Mouse (Mus musculus) hindlimb bud, embryonic 11.5 days (tissue): Measurements from ENCODE around the gene Fnbp1.

ENCODE experiments used
- DNase-seq: peaks from one replicate; pipeline ENCODE4 v3.0.0-alpha.2; 2012; ENCODE audit warnings: low read depth, low spot score; ENCODE audit errors: extremely low spot score

Fnbp1 gene

DNA sequence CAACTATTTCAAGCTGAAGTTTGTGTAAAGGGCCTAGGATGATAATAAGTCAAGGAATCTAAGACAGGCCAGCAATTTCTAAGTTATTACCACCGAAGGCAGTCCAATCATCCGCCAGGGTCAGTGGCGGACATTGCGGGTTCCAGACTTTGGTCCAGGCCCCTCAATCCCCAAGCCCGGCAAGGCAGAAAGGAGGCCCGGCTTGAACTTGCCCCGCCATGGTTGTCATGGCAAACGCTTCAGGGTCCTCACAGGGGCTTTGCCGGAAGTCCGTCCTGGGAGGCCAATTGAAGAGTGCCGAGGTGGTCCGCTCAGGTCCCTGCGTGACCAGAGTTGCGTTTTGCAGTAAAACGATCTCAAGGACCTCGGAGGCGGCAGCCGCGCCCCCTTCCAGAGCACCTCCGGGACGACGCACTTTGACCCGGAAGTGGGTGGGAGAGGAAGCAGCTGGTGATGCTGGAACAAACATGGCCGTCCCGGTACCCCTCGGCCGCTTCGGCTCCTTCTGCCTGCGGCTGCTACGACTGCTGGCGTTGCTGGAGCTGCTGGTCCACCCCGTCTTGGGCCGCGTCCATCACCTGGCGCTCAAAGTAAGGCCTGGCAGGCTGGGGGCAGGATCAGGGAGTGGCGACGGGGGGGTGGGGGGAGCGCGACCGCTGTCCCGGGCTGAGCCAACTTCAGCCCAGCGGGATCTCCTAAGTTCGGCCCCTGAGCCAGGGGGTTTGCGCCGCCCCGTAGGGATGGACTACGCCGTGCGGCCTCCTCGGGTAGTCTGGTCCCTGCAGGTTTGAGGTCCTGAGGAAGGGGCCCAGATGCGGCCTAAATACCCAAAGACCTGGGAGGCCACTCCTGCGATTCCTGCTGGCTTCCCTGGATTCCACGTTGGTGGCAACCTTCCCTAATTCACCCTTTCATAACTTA lies 10.3 kb upstream of the Fnbp1 start, which contains the start of gene Gpr107:
Gene Gpr107, plus strand, starts transcription at position 425 of the 921 bp plus-strand sequence.
- peak; percentile 70 for DNase-seq

DNA sequence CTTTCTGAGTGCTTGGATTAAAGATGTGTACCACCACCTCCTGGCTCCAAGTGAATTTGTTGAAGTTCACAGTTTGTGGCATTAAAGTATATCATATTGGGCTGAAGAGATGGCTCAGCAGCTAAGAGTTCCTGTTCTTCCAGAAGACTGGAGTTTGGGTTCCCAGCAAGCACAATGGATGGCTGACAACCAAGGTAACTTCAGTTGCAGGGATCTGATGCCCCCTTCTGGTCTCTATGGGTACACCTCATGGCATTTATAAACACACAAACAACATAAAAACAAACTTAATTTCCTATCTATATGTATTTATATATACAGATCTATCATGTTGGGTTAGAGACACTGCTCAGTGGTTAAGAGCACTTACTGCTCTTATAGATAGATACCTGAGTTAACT lies 9.0 kb upstream of the Fnbp1 start:
- DNase-seq = no peak

DNA sequence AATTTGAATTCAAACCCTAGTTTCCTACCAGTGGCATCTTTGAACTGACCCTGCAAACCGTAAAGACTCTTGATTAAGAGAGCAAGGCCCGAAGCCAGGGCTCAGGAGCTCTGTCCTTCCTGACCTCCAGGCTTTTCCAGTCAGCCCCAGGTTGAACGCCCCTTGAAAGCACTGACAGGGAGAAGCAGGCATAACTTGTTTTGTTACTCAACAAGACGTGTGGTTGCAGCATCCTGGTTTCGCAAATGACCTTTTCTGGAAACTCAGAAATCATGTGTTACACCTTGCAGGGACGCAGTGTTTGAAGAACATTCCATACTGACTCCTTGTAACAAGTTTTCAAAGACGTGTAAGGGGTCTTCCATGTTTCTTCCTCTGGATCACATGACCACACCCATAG lies 5.2 kb upstream of the Fnbp1 start:
- DNase-seq = no peak

DNA sequence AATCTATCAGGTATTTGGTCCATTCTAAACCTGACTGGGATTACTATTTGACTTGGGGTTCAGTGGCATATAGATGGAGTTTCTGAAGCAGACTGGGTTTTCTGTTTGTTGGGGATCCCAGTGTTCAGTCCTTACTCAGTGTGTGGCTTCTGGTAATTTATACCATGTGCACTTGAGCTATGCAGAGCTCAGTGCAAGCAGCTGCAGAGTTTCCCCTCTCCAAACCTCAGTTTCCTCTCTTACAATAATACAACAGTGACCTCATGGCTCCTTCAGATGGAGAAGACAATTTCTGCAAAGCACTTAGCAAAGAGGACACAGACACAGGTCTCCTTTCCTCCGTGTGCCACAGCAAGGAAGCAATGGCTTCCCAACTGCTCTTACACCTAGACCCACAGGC lies 3.1 kb upstream of the Fnbp1 start:
- no peak for DNase-seq

DNA sequence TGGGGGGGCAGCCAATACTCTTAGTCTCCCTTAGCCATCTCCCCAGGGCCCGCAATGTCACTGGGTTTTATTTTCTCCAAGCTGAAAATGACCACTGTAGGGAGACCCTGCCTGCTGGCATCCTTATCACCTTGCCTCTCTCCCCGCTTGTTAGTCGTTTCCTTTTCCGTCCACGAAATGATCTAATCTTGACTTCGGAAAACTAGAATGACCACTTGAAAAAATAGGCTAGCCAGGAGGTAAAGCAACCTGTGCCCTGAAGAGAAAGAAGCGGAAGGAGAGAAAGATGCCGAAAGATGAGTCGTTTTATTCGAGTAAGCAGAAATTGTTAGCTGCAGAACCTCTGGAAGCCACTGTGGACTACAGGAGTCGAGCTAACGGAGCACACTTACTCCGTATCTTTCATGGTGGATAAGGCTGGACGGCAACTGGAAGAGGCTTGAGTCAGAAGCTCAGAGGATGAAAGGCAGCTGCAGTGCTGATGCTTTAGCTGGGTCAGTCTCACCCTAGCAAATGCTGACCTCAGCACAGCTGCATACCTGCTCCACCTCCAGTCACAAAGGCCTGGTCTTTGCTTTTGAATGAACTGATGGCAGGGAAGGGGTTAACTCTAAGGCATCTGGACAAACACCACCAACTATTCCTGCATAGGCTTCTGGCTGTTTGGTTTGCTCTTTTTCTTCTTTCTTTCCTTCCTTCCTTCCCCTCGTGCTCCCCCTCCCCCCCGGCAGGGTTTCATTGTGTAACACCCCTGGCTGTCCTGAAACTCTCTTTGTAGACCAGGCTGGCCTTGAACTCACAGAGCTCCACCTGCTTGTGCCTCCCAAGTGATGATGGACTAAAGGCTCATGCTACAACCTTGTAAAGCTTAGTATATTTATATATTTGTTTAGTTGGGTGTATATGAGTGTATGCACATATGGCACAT lies 2.2 kb upstream of the Fnbp1 start:
- DNase-seq = no peak

DNA sequence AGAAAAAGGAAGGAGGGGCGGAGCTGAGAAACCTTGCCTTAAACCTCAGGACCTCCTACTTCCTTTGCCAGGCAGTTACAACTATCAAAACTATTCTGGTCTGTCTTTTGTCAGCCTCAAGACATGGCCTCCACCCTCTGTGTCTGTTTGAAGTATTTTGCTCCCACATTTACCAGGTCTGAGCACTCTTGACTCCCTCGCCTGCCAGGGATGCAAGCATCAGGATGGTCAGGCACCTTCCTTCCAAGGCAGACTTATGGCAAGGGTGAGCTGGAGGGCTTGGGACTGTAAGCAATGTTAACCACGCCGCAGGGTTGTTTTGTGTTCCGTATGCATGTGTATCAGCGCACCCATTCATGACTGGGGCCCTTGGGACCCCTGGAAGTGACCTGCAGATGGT lies 1.5 kb upstream of the Fnbp1 start:
- DNase-seq = no peak

DNA sequence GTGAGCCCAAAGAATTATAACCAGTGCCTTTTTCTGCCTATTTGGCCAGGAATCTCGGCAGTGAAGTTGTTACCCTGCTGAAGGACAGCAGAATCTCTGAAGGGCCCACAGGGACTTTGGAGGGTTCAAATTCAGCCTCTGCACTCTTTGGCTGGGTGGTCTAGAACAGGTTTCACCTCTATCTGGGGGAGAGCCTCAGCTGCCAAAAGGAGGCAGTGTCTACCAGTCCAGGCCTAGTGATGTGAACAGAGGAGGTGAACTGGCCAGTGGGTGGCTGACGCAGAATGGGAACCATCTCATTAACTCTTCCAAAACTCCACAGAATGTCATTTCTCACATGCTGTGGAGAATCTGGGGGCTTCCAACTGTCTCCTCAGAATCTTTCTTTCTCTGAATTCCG lies 697 bp upstream of the Fnbp1 start:
- DNase-seq = no peak

DNA sequence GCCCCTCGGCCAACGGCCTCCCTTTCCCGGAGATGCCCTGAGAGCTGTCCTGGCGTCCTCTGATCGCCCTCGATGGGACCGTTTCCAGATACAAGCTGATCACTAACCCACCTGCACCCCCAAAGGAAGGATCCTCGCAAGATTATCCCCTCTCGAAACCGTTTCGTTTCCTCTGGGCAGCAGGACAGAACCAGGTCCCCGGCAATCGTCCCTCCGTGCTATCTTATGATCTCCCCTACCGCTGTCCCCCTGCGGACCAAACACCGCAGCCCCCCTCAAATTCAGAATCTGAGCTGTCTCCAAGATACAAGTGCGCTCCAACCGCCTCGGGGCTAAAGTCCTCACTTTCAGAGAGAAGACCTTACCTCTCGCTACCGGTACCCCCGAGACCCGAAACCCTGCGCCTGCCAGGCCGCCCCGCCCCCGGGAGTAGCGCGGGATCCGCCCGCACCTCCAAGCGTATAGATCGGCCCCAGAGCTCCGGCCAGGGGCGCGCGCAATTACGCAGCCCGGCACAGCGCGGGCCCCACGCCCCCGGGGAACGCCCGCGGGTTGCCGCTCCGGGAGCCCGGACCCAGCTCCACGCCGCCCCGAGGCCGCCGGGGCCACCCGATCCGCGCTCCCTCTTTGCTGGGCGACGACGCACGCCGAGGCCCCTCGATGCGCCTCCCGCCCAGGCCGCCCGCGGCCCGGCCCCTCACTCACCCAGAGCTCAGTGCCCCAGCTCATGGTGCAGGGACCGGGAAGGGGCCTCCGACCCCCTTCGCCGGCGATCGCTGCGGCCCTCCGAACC lies 538 bp downstream of the Fnbp1 start:
- DNase-seq = no peak

DNA sequence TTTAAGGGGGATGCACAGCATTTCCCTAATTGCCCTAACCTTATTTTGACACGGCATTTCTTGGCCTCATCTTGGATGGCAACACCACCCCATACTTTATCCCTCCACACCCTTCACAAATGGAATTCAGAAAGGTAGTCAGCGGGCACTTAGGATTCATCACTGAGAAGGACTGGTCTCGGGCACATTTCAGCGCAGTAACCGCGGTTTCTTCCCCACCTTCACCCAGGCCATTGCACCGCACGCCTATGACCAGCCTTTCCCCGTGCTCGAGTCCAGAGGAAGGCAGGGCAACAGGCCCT lies 1.1 kb downstream of the Fnbp1 start:
- no peak for DNase-seq

DNA sequence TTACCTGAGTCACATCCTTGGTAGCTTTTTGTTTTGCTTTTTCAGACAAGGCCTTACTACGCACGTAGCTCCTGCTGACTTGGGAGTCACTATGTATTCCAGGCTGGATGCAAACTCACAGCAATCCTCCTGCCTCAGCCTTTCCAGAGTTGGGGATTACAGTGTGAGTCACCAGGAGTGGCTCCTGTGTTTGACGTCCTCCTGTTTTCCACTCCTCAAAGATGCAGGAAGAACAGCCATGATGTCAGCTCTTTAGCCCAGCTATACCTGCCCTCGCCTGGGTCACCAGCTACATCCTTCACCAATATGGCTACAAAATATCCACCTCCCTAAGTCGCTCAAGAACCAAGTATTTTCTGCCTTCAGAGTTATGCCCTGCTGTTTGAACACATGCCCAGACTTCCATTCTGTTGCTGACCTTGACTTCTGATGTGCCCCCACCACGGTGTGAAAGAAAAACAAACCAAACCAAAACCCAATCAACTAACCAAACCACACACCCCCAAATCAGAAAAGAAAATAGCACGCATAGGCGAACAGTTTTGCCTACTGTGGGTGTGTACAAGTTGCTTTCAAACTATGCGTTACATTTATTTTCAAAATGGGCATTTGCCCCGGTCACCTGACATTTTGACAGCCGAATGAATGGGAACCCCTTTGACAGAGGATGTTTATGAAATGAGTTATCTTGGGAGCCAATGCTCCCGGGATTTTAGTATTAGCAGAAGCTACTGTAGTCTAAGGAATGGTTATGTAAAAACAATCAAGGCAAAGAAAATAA lies 1.6 kb downstream of the Fnbp1 start:
- DNase-seq = no peak

DNA sequence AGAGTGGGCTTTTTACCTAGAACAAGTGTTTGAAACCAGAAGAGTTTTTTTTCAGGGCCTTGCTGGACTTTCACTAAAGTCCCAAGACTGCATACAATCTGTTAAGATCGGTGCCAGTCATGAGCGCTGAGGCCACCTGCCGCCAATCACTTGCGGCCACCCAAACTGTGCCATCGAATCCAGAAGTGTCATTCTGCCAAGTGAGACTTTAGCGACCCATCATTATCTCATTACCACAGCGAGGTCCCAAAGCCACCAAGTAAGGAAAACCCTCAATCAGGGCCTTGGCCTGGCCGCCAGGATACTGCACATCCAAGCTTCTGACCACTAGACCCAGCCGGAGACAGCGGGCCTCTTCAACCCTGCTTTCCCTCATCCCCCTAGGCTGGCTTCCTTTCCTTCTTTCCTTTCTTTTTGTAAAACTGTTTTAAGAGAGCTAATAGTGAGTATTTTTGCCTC lies 2.6 kb downstream of the Fnbp1 start:
- no peak for DNase-seq

DNA sequence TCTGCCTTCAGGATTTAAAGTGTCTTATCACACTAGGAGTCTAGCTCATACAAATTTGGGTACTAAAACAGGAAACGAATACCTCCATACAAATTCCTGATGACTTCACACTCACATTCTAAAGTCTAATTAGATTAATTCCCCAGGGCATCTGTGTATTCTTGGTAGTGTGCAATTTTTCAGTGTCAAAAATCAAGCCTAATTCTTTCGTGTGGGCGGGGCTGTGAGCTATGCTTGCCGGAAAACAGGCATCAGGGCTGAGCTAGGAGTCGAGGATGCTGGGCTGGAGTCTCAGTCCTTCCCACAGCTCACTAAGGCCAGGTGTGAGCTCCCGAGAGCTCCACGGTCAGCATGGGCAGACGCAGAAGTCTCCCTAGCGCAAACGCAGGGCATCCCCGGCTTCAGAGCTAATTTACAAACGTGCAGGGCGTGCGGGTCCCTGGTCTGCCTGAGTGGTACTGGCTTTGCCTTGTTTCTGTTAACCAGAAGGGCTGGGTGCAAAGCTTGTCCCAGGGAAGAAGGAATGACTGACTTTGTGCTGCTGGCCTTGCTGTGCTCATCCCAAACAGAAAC lies 4.7 kb downstream of the Fnbp1 start:
- DNase-seq = no peak

DNA sequence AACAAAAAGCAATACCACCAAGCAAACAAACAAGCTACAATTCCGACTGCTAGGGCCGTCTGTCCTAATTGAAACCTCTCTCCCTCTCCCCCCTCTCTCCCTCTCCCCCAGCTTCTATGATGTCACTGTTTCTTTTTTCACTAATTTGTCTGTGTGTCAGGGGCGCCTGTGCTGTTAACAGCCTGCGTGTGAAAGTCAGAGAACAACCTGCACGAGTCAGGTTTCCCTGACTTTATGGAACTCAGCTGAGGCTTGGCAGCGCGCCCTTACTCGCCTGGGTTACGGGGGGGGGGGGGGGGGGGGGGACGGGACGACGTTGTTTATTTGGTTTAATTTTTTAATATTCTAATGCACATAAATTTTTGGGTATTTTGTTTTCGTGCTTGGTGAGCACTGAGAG lies 5.5 kb downstream of the Fnbp1 start:
- DNase-seq = no peak

DNA sequence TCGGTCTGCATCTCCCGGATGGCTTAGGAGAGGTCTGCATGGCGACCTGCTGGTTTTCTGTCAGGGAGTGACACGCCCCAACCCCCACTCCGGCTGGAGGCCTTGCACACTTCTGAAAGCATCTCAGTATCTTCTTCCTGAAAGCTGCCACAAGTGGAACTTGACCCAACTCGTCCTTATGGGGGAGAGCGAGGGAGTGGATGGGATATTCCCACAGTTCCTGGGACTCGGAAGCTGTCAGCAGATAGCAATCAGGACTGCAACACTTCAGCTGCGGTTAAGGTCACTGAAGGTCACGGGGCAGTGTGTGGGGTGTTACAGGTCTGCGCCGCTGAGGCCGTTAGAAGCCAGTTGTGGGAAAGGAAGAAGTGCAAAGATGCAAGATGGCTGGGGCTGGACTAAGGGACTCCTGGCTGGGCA lies 6.3 kb downstream of the Fnbp1 start:
- no peak for DNase-seq

DNA sequence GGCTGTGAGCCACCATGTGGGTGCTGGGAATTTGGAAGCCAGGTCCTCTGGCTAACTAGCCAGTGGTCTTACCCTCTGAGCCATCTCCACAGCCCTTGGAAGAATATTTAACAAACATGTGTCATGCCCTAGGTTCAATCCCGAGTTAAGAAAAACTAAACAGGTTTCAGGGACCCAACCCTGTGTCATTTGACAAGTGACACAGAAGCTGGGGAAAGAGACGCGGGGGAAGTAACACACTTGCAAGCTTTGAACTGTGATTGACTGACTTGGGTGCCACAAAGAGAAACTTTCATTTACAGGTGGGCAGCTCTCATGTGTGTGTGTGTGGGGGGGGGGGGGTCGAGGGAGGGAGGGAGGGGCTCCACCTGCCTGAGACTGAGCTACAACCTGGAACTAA lies 7.8 kb downstream of the Fnbp1 start:
- no peak for DNase-seq

DNA sequence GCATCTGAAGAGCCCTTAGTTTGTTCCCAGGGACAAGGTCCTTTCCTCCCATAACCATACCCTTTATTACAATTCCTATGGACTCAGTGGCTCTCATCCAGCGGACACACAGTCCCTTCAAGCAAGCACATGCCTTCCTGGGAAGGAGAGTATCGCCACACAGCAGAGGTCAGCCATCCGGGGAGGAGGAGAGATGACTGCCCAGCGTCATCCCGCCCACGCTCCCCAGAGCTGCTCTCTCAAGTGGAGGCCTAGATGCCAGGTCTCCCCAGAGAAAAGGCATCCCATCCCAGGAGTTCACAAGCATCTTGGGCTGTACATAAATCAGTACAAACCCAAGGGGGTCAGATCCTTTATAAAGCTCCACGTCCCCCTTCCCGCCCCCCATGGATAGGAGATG lies 9.1 kb downstream of the Fnbp1 start:
- DNase-seq = no peak

DNA sequence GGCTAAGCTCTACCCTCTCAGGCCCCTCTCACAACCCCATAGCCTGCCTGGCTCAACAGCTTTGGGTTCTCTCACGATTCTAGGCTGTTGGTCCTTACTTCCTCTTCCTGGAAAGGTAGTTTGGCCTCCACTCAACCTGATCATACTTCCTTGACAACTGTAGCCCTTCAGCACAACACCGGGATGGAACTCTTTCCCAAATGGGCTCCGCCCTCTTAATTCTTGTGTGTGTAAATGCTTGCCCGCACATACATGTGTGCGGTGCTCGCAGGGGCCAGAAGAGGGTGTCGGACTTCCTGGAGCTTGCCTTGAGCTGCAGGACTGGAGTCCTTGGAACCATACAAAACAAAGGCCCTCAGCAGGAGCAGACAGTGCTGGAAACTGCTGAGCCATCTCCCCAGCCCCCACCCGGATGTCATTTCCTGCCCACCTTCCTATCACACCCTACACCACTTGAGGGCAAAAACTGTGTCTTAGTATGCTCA lies 11.0 kb downstream of the Fnbp1 start:
- DNase-seq = no peak

DNA sequence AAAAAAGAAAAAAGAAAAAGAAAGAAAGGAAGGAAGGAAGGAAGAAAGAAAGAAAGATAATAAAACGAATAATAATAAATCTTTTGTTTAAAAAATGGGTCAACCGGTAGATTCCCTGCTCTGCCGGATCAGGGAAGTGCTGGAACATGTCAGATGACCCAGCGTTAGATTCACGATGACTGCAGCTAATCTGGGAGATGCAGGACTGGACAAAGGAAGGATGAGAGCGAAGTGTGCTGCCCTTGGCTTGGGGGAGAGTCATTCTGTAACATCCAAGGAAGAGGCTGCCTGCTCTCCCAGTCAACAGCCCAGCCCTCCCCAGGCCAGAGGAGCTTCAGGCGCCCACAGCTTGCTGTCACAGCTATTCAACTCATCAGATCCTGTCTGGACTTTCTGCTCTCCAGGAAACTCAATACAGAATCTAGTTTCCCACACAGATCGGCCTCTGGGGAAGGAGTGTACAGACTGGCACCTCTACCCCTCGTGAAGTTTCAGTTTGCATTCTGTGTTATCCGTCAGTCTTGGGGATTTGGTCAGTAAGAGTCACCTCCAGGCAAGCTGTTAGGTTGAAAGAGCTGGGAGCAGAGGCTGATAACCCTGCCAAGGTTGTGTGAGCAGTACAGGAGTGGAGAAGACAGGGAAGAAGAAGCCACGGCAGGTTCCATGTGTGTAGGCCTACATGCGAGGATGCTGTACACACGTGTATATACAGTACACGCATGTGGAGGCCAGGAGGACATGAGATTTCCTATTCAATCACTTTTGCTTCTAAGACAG lies 11.9 kb downstream of the Fnbp1 start:
- no peak for DNase-seq

DNA sequence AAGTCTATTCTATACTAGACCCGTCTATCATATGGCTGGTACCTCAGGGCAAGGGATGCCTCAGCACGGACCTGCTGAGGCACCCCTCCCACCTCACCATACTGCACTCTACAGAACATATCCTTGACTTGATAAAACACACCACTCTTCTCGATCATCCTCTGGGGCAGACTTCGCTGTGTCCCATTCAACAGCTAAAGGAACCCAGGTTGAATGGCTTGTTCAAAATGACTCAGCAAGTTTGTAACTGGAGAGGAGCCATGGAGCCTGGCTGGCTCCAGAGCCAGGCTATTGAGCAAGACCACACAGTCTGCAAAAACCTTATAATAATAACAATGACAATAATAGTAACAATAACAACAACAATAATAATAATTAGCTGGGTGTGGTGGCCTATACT lies 13.9 kb downstream of the Fnbp1 start:
- no peak for DNase-seq
